Mouse (Mus musculus): ENCODE measurements around the gene Pdzd7. TPM values are rescaled to one million over a fixed set of nuclear protein-coding genes. Genes with fewer than 3 reads are reported as not detected.

The Pdzd7 gene
- under 1 TPM in 4 of 26 experiments, not detected in 22; 0.19 to 0.52 (median 0.34) TPM for total RNA-seq (2018; cell fraction: chromatin; rRNA removed)
- total RNA-seq (2018; cell fraction: cytosol; rRNA removed), result not detected
- under 1 TPM in 4 of 26 experiments, not detected in 22; 0.18 to 0.40 (median 0.28) TPM for total RNA-seq (2018; cell fraction: nucleus; rRNA removed)
- polyA plus RNA-seq (2018), result not detected in 3 replicates

DNA sequence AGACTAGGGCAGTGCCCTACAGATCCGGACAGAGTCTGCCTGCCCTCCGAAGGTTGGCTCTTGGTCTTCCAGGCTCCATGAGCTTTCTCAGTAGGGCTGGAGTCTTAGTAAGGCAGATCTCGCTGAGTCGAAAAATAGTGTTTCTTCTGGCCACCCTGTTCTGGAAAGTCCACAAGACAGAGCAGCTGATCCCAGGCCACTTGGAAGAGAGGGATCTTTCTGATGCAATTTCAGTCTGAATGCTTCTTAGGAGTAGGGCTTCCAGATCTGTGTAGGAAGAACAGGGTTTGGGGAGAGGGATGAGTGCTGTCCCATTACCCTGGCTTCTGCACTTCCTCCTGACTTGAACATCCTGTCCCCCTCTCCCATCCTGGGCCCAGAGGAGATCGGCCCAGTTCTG lies at the start of gene Pdzd7:
Gene Pdzd7, minus strand, starts transcription at position 67 of the 400 bp plus-strand sequence.
- Histone ChIP-seq H3K36me3 (ENCODE audit: inconsistent target) (peaks cover 7% of the 10 kb centered on the region; the same call in 1 of the 2 replicates), H3K27ac (no peak within 1 kb of the TSS), H3K4me3 (ENCODE audit: inconsistent target) (peak within 1 kb of the TSS; percentile 67; the same call in 1 of the 2 replicates), H3K79me2 (ENCODE audit: inconsistent target) (peaks cover 10% of the 10 kb centered on the region; the same call in 1 of the 2 replicates)
- 75% methylated on average over 5 of the region's 5 CpGs for WGBS (ENCODE audit: missing documents)

DNA sequence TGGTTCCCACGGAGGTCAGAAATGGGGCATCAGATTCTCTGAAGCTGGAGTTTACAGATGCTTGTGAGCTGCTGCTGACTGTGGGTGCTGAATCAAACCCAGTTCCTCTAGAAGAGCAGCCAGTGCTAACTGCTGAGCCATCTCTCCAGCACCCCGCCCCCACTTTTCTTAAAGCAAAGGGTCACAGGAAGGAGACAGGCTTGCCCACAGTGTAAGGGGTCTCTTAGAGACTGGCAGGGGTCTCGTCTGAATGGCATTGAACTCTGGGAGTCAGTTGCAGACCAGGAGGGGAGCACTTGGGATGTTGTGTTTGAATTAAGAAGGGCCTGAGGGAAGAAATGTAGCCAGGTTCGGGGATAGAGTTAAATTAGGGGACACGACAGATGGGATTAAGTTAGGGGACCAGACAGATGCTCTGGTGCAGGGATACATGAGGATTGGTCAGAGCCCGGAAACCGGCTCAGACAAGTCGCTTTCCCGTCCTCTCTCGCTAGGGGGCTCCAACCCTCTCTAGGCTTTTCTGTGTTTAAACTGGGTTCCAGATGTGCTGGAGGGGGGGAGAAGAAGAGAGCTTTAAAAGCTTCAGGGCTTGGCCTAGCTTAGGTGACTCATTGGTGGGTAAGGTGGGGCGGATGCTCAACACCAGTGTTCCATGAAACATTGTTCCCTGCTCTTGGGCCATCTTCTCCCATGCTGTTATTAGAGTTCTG lies 36.5 kb upstream of the Pdzd7 start:
- Histone ChIP-seq H3K27ac (no peak overlapping the region), H3K79me2 (ENCODE audit: inconsistent target) (no peaks in the 10 kb centered on the region), H3K36me3 (ENCODE audit: inconsistent target) (no peaks in the 10 kb centered on the region), H3K4me3 (ENCODE audit: inconsistent target) (no peak overlapping the region)
- 27% methylated on average over 11 of the region's 11 CpGs for WGBS (ENCODE audit: missing documents)

DNA sequence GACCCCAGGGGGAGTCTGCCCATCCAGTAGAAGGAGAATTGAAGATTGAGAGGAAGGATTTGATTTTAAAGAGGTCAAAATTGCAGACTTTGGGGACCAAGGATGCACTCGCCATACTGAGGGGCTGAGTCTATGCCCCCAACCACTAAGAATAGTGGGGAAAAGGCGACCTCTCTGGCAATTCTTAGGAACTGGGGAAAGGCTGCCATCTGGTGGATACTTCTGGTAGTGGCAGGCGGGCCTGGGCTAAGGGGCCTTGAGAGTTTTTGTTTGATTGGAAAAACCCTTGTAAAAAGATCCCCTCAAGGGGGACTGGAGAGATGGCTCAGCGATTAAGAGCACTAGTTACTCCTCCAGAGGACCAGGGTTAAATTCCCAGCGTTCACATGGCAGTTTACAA lies 35.8 kb upstream of the Pdzd7 start:
- WGBS (ENCODE audit: missing documents), result 4% methylated on average over 5 of the region's 5 CpGs
- Histone ChIP-seq H3K4me3 (ENCODE audit: inconsistent target) (no peak overlapping the region), H3K27ac (no peak overlapping the region), H3K36me3 (ENCODE audit: inconsistent target) (no peaks in the 10 kb centered on the region), H3K79me2 (ENCODE audit: inconsistent target) (no peaks in the 10 kb centered on the region)

DNA sequence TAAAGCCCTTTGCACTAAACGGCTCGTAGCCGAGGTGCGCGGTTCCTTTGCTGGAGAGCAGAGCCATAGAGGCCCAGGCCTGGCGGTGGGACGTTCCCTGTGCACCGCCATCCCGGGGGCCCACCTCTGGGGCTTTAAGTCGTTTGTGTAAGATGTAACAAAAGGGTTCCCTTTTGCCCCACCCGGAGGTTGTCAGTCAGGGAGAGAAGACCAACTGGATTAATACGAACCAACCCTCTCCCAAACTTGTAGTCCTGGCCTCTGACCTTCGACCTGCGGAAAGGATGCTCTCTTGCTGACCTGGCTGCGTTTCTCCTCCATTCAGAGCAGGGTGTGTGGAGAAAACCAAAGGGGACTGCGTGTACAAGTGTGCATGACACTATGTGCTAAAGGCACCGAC lies 35.2 kb upstream of the Pdzd7 start:
- 13% methylated on average over 17 of the region's 17 CpGs for WGBS (ENCODE audit: missing documents)
- Histone ChIP-seq H3K79me2 (ENCODE audit: inconsistent target) (no peaks in the 10 kb centered on the region), H3K27ac (no peak overlapping the region), H3K4me3 (ENCODE audit: inconsistent target) (no peak overlapping the region), H3K36me3 (ENCODE audit: inconsistent target) (no peaks in the 10 kb centered on the region)

DNA sequence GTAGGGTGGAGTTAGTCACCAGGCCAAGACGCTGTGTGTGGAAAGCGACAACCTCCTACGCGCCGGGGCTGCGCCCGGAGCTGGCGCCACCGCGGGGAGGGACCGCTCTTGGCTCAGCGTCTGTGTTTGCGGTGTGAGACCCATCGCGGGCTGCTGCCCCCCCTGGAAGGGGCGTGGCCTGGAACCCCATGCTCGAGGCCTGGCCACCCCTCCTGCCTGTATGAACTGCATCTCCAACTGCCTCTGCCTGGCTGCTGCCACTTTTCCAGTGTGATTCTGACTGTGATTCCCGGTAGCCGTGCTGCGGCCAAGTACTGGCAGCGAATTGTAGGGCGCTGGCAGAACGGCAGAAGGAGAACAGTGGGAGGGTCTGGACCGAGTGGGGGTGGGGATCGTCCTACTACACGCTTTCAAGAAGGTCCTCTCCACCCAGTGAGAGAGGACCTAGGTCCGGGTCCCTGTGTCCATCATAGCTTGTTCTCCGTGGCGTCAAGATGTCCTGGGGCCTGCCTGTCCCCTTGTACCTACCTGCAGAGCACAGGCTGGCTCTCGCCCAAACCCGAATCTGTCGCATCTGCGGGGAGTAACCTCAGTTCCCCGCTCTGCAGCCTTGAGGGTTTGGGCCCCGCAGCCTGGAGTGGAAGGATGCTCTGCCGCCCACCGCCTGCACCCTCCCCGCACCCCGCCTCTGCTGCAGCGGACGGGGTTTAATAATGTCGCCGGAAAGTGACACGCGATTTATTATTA lies 34.4 kb upstream of the Pdzd7 start:
- 6% methylated on average over 43 of the region's 45 CpGs for WGBS (ENCODE audit: missing documents)
- Histone ChIP-seq H3K36me3 (ENCODE audit: inconsistent target) (no peaks in the 10 kb centered on the region), H3K27ac (no peak overlapping the region), H3K4me3 (ENCODE audit: inconsistent target) (no peak overlapping the region), H3K79me2 (ENCODE audit: inconsistent target) (no peaks in the 10 kb centered on the region)

DNA sequence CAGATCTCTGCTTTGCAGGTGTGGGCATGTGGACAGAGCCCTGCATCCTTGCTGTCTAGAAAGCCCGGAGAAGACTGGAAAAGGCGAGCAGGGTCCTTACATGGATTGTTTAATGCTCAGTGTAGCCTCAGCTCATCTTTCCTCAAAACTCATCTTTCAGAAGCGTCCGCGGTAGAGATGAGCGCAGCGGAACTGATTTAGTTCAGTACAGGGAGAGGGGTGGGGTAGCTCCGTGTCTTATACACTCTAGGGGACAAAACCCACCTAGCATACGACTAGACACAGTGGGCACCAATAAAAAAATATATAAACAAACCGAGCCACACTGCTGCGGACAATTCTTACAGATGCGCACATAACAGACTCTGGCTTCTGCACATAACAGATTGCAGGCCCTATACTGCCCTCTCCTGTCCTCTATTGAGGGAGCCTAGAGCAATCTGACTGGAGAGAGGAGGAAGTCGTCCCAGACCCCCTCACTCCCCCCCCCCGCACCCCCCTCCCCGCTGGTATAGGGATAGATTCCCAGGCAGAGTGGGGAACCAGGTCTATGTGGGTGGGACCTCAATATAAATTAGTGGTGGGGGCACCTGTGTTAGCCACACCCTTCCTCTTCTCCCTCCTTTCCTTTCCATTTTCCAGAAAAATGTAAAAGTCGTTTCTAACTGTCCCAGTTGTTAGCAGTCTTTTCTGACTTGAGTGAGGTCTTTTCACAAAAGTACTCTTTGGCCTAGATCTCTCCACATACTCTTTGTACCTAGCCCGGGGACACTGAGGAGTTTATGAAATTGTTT lies 33.7 kb upstream of the Pdzd7 start:
- 21% methylated on average over 17 of the region's 17 CpGs for WGBS (ENCODE audit: missing documents)
- no peaks in the 10 kb centered on the region for H3K36me3 ChIP-seq (ENCODE audit: inconsistent target)
- H3K4me3 ChIP-seq (ENCODE audit: inconsistent target), result no peak overlapping the region
- no peak overlapping the region for H3K27ac ChIP-seq
- H3K79me2 ChIP-seq (ENCODE audit: inconsistent target), result no peaks in the 10 kb centered on the region

DNA sequence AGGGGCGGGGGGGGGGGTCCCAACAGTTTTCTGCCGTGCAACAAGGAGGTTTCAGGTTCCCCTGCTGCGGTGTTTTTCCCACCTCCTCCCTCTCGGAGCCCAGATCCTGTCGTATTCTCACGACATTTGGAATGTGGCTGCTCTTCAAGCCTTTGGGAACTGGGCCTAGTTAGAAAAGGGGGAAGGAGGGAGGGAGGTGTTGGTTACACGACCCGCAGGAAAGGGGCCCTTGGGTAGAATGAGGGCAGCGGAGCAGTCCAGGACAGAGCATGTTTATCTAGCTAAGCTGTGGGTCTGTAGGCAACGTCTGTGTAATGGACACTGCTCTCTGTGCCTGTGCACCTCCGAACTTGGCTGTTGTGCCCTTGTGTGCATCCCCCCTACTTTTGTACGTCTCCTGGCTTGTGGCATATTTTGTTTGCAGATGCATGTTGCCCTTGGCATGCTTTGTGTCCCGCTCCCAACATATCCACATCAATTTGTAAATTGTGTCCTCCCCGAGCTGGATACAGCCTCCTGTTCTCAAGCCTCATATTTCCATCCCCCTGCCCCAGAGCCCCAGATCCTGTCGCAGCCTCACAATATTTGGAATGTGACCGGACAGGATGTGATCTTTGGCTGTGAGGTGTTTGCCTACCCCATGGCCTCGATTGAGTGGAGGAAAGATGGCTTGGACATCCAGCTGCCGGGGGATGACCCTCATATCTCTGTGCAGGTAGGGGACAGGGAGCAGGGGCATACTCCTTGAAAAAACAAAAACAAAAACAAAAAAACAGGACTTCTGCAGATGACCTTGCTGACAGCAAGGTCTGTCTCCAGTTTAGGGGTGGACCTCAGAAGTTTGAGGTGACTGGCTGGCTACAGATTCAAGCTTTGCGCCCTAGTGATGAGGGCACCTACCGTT lies 32.5 kb upstream of the Pdzd7 start:
- H3K36me3 ChIP-seq (ENCODE audit: inconsistent target), result no peaks in the 10 kb centered on the region
- no peaks in the 10 kb centered on the region for H3K79me2 ChIP-seq (ENCODE audit: inconsistent target)
- no peak overlapping the region for H3K27ac ChIP-seq
- WGBS (ENCODE audit: missing documents), result 35% methylated on average over 19 of the region's 20 CpGs
- H3K4me3 ChIP-seq (ENCODE audit: inconsistent target), result no peak overlapping the region

DNA sequence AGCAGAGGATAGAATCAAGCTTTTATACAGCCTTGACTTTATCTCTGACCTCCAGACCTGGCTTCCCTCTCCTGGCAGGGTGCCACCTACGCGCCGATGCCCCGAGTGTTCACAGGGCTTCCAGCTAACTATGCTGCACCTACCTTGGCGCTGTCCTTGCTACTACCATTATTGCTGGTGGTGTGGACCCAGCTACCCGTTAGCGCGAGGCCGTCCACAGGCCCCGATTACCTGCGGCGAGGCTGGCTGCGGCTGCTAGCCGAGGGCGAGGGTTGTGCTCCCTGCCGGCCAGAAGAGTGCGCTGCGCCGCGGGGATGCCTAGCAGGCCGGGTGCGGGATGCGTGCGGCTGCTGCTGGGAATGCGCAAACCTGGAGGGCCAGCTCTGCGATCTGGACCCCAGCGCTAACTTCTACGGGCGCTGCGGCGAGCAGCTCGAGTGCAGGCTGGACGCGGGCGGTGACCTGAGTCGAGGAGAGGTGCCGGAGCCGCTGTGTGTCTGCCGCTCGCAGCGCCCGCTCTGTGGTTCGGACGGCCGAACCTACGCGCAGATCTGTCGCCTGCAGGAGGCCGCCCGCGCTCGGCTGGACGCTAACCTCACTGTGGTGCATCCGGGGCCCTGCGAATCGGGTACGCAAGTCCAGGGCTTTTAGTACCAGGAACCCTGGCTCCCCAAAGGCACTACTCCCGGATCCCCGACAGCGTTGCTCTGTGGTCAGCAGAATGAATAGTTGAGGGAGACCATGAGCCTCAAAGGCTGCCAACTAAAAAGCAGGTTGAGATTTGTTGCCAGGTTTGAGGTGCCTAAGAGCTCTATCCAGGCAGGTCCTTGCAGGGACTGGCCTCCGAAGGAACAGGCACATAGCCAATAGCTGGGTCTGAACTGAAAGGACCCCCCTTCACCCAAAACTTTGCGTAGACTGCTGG lies 31.3 kb upstream of the Pdzd7 start:
- Histone ChIP-seq H3K36me3 (ENCODE audit: inconsistent target) (no peaks in the 10 kb centered on the region), H3K4me3 (ENCODE audit: inconsistent target) (no peak overlapping the region), H3K79me2 (ENCODE audit: inconsistent target) (no peaks in the 10 kb centered on the region), H3K27ac (no peak overlapping the region)
- WGBS (ENCODE audit: missing documents), result 3% methylated on average over 62 of the region's 62 CpGs

DNA sequence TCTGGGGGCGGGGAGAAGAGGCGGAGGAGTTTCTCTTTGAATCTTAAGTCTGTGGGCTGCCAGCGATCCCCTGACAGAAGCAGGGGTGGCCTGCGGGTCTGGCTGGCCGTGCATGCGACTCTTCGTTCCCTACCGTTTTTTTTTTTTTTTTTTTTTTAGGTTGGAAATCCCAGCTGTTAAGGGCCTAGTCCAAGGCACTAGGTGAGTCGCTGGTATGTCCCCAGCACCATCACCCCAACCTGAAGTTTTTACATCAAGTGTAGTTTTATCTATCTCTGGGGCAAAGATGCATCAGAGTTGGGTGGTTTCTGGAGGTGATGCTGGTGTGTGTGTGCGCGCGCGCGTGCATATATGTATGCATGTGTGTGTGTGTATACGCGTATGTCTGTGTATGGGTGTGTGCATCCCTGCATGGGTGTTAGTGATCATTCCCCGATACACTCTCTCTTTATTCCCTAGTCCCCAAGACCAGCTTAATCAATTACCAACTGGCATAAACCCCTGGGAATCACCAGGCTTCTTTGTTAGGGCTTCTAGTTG lies 30.6 kb upstream of the Pdzd7 start:
- Histone ChIP-seq H3K27ac (0 out of 2 replicates have a peak overlapping the region, but pooled peaks have one; percentile 93), H3K79me2 (ENCODE audit: inconsistent target) (no peaks in the 10 kb centered on the region), H3K4me3 (ENCODE audit: inconsistent target) (peak overlapping the region; percentile 79; the same call in 1 of the 2 replicates), H3K36me3 (ENCODE audit: inconsistent target) (no peaks in the 10 kb centered on the region)
- 34% methylated on average over 16 of the region's 17 CpGs for WGBS (ENCODE audit: missing documents)

DNA sequence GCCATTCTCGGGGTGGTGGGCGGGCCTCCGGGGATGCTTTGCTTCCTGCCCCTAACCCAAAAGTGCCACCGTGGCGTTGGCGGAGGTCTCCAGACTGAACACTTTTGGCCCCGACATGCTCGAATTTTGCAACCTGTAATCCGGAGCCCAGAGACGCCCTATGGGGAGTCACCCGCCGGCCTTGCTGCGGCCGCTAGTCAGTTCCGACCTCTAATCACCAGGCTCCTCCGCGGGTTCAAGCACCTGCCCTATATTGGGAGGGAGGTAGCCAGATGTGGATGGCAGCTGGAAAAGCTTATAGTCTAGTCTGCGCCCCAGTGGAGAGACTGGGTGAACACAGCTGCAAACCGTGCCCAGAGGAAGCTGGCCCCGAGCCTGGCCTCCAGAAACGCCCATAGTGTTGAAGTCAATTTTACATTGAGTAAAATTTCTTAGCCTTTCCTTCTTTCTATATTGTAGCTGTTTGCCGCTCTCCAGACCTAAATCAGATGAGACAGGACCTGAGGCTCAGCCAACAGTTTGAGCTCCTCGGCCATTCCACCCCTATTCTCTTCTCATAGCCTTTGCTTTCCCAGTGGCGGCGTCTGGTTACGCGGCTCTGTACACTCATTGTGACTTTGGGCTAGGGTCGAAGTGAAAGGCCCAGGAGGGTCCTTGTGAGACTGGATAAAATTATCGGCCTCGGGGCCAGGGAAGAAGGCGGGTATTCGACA lies 30.0 kb upstream of the Pdzd7 start:
- 3% methylated on average over 32 of the region's 32 CpGs for WGBS (ENCODE audit: missing documents)
- Histone ChIP-seq H3K27ac (peak overlapping the region; percentile 93), H3K4me3 (ENCODE audit: inconsistent target) (peak overlapping the region; percentile 79), H3K36me3 (ENCODE audit: inconsistent target) (no peaks in the 10 kb centered on the region), H3K79me2 (ENCODE audit: inconsistent target) (no peaks in the 10 kb centered on the region)

DNA sequence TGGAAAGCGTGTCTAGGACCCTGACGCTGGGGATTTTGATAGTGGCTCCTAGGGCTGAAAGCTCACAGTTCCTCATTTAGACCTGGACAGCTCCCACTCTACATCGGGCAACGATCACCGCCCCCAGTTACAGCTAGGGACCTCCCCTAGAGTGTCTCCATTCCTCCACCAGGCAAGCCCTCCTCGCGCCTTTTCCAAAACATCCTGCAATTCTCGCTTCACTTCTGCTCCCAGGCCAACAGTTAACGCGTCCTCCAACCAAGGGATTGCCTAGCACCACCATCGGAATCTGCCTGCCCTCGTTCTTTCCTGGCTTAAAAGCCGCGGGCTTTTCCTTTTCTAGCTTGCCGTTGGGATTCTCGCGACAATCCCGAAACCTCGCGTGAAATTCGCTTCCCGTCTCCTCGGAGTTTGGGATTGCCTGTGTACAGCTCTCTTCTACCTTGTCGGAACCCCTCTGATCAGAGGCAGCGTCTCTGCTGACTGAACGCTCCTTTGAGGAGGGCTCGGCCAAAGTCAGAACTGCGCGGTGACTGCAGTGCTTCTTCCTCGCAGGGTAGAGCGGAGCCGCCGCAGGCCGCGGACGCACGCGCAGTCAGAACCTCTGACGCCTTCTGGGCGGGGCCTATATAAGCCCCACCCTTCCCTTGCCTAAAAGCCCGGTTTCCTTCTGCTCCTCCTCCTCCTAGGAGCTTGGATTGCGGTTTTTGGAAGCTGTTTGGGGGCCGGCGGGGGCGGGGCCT lies 29.2 kb upstream of the Pdzd7 start, which contains the start of gene Kazald1:
Gene Kazald1, plus strand, starts transcription at position 662 of the 743 bp plus-strand sequence.
- Histone ChIP-seq H3K79me2 (ENCODE audit: inconsistent target) (no peaks in the 10 kb centered on the region), H3K4me3 (ENCODE audit: inconsistent target) (peak within 1 kb of the TSS; percentile 79), H3K27ac (peak within 1 kb of the TSS; percentile 93), H3K36me3 (ENCODE audit: inconsistent target) (no peaks in the 10 kb centered on the region)
- WGBS (ENCODE audit: missing documents), result under 1% methylated on average over 45 of the region's 45 CpGs

Data from macrophage (primary cell).